Mouse (Mus musculus) hindbrain, embryonic 11.5 days (tissue): ENCODE measurements around the gene Klhl7. TPM values are rescaled to one million over a fixed set of nuclear protein-coding genes. Genes with fewer than 3 reads are reported as not detected.

Experiments
- ATAC-seq: fragments of 200-750 bp; cut with Nextera tagmentation; 2 replicates; pipeline ENCODE4 v1.8.0; 2017; ENCODE audit warnings: mild to moderate bottlenecking, moderate TSS enrichment, moderate library complexity; ENCODE audit not compliant: low FRiP score
- DNase-seq: peaks from one replicate; pipeline ENCODE4 v3.0.0-alpha.2; 2015; ENCODE audit warnings: low spot score
- H3K27ac ChIP-seq: fragments of 300-500 bp; sonication (generic); 2 replicates; pipeline ENCODE4 v1.5.1; 2014; ENCODE audit warnings: mild to moderate bottlenecking, low read depth, low read length
- H3K27me3 ChIP-seq: fragments of 300-500 bp; sonication (generic); 2 replicates; pipeline ENCODE4 v1.6.1; 2014; ENCODE audit warnings: mild to moderate bottlenecking, low read length, moderate library complexity, mixed read lengths; ENCODE audit not compliant: control insufficient read depth, insufficient read depth
- H3K36me3 ChIP-seq: fragments of 300-500 bp; sonication (generic); 2 replicates; pipeline ENCODE4 v1.6.1; 2014; ENCODE audit warnings: mild to moderate bottlenecking, low read length, moderate library complexity, mixed read lengths; ENCODE audit not compliant: control insufficient read depth, insufficient read depth
- H3K4me1 ChIP-seq: fragments of 300-500 bp; sonication (generic); replicated peaks from 2 replicates; pipeline ENCODE4 v1.6.1; 2014; ENCODE audit warnings: low read length, mixed read lengths; ENCODE audit not compliant: control insufficient read depth, insufficient read depth
- H3K4me2 ChIP-seq: fragments of 300-500 bp; sonication (generic); replicated peaks from 2 replicates; pipeline ENCODE4 v1.6.1; 2014; ENCODE audit warnings: mild to moderate bottlenecking, low read depth, low read length
- H3K4me3 ChIP-seq: fragments of 300-500 bp; sonication (generic); 2 replicates; pipeline ENCODE4 v1.5.1; 2014; ENCODE audit warnings: low read depth, low read length
- H3K9ac ChIP-seq: fragments of 300-500 bp; sonication (generic); 2 replicates; pipeline ENCODE4 v1.6.1; 2014; ENCODE audit warnings: low read depth, low read length
- H3K9me3 ChIP-seq: fragments of 300-500 bp; sonication (generic); 2 replicates; pipeline ENCODE4 v1.6.1; 2016; ENCODE audit warnings: low read length; ENCODE audit not compliant: control insufficient read depth
- WGBS: fragments of 180-500 bp; shearing (Covaris S2); extraction: QIAGEN DNeasy Blood & Tissue Kit; methylation state at CpG from one replicate; pipeline ENCODE4 v1.1.7; 2014; 5-methylcytosine and 5-hydroxymethylcytosine counted together
- polyA plus RNA-seq: library from polyadenylated mRNA; unstranded; fragments of >200 nt; fragmentation: Nextera tagmentation; extraction: Ambion mirVana; gene quantifications from 2 replicates; pipeline ENCODE4 v1.2.1, GENCODE M21; 2014

Klhl7 gene
- polyA plus RNA-seq, 1 experiment from 2014 or later: 95.6 TPM

DNA sequence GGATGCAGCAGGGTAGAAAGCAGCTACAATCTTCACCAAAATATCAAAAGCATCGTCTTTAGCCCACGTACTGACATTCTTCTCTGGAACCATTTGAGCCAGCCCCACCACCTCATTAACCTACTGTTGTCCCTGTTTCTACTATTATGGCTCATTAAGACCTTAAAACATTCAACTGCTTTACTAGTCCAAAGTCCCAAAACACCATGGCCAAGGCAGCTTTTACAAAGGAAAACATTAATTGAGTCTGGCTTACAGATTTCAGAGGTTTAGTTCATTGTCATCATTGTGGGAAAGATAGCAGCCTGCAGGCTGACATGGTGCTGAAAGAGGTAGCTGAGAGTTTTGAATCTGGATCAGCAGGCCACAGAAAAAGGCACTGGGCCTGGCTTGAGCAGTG, 3.4 kb downstream of the Klhl7 start:
- no peak overlapping the region for H3K4me3 ChIP-seq
- H3K9me3 ChIP-seq: no peaks in the 10 kb centered on the region
- WGBS: 67% methylated on average over 2 of the region's 2 CpGs
- DNase-seq (no peak), ATAC-seq (no peak)
- H3K4me1 ChIP-seq: no peaks in the 10 kb centered on the region
- H3K27me3 ChIP-seq: no peaks in the 10 kb centered on the region
- no peak overlapping the region for H3K9ac ChIP-seq
- no peak overlapping the region for H3K4me2 ChIP-seq
- no peak overlapping the region for H3K27ac ChIP-seq
- H3K36me3 ChIP-seq: no peaks in the 10 kb centered on the region

GRCm38 (mm10) chr5:24107071-24107739, 6.8 kb downstream of the Klhl7 start:
- WGBS: 92% methylated on average over 7 of the region's 7 CpGs
- no peak overlapping the region for H3K9ac ChIP-seq
- H3K27ac ChIP-seq: no peak overlapping the region
- no peaks in the 10 kb centered on the region for H3K36me3 ChIP-seq
- H3K4me3 ChIP-seq: no peak overlapping the region
- H3K4me2 ChIP-seq: no peak overlapping the region
- no peaks in the 10 kb centered on the region for H3K4me1 ChIP-seq
- H3K9me3 ChIP-seq: no peaks in the 10 kb centered on the region
- ATAC-seq (no peak), DNase-seq (no peak)
- no peaks in the 10 kb centered on the region for H3K27me3 ChIP-seq

DNA sequence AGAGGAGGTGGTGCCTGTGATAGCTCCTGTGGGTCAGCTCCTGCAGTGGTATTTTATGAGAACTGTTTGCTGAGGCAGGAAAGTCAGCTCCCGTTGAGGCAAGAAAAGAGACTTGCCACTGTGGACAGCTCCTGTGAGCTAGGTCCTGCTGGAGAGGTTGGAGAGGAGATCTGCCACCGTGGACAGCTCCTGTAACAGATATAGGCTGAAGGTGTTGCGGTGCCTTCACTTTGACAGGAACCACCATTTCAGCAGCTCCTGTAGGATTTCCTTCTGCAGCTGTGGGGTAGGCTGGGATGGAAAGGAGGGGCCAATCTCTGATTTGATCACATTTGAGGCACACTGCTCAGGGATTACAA, 7.3 kb downstream of the Klhl7 start:
- H3K4me1 ChIP-seq: no peaks in the 10 kb centered on the region
- no peaks in the 10 kb centered on the region for H3K9me3 ChIP-seq
- 87% methylated on average over 3 of the region's 3 CpGs for WGBS
- H3K4me2 ChIP-seq: no peak overlapping the region
- no peak for DNase-seq
- no peak overlapping the region for H3K9ac ChIP-seq
- no peak overlapping the region for H3K27ac ChIP-seq
- H3K27me3 ChIP-seq: no peaks in the 10 kb centered on the region
- no peaks in the 10 kb centered on the region for H3K36me3 ChIP-seq
- no peak overlapping the region for H3K4me3 ChIP-seq
- ATAC-seq: no peak

DNA sequence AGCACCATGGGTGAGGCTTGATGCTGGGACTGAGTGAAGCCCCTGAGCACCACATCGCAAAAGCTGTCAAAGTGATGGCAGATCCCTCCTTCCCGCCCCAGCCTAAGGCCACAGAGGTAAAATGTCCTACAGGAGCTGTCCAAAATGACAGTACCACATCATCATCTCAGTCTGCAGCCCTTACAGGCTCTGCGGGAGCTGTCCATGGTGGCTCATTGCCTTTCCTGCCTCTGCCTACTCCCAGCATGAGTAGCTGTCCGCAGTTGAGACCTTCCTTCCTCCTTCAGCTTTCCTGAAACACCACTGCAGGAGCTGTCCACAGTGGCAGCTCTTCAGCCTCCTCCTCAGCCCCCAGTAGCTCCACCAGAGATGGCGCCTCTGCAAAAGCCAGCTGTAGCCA, 9.7 kb downstream of the Klhl7 start:
- DNase-seq (no peak), ATAC-seq (no peak)
- H3K9me3 ChIP-seq: no peaks in the 10 kb centered on the region
- H3K27me3 ChIP-seq: no peaks in the 10 kb centered on the region
- H3K27ac ChIP-seq: no peak overlapping the region
- no peaks in the 10 kb centered on the region for H3K4me1 ChIP-seq
- H3K36me3 ChIP-seq: no peaks in the 10 kb centered on the region
- no peak overlapping the region for H3K4me3 ChIP-seq
- H3K9ac ChIP-seq: no peak overlapping the region
- 85% methylated on average over 5 of the region's 5 CpGs for WGBS
- H3K4me2 ChIP-seq: no peak overlapping the region

- Histone ChIP-seq H3K4me1 (no peaks in the 10 kb centered on the region), H3K27me3 (no peaks in the 10 kb centered on the region), H3K4me3 (no peak overlapping the region), H3K4me2 (no peak overlapping the region), H3K9ac (no peak overlapping the region), H3K27ac (no peak overlapping the region), H3K36me3 (no peaks in the 10 kb centered on the region), H3K9me3 (no peaks in the 10 kb centered on the region)
- ATAC-seq (no peak), DNase-seq (no peak)
- 85% methylated on average over 12 of the region's 12 CpGs for WGBS
Observed at GRCm38 (mm10) chr5:24112116-24112903, 11.9 kb downstream of the Klhl7 start.

GRCm38 (mm10) chr5:24122221-24122620, 21.8 kb downstream of the Klhl7 start:
- Histone ChIP-seq H3K4me1 (peaks cover 5% of the 10 kb centered on the region; the same call in 1 of the 2 replicates), H3K9ac (no peak overlapping the region), H3K36me3 (no peaks in the 10 kb centered on the region), H3K27ac (no peak overlapping the region), H3K4me3 (no peak overlapping the region), H3K9me3 (no peaks in the 10 kb centered on the region), H3K4me2 (no peak overlapping the region), H3K27me3 (no peaks in the 10 kb centered on the region)
- DNase-seq (no peak), ATAC-seq (no peak)
- WGBS: 91% methylated on average over 2 of the region's 2 CpGs

- ATAC-seq: peak; percentile 75
- H3K4me1 ChIP-seq: peaks cover 5% of the 10 kb centered on the region; the same call in 1 of the 2 replicates
- peak; percentile 33 for DNase-seq
- H3K4me3 ChIP-seq: no peak overlapping the region
- WGBS: 72% methylated on average over 1 of the region's 1 CpGs
- H3K27me3 ChIP-seq: no peaks in the 10 kb centered on the region
- no peak overlapping the region for H3K9ac ChIP-seq
- H3K27ac ChIP-seq: peak overlapping the region; percentile 84
- no peak overlapping the region for H3K4me2 ChIP-seq
- H3K9me3 ChIP-seq: no peaks in the 10 kb centered on the region
- no peaks in the 10 kb centered on the region for H3K36me3 ChIP-seq
Observed at GRCm38 (mm10) chr5:24124175-24124574, 23.8 kb downstream of the Klhl7 start.

GRCm38 (mm10) chr5:24124579-24125276, 24.3 kb downstream of the Klhl7 start:
- no peaks in the 10 kb centered on the region for H3K36me3 ChIP-seq
- H3K27ac ChIP-seq: peak overlapping the region; percentile 84
- no peaks in the 10 kb centered on the region for H3K9me3 ChIP-seq
- DNase-seq: no peak
- H3K4me2 ChIP-seq: no peak overlapping the region
- no peak overlapping the region for H3K9ac ChIP-seq
- no peak overlapping the region for H3K4me3 ChIP-seq
- H3K27me3 ChIP-seq: no peaks in the 10 kb centered on the region
- 50% methylated on average over 3 of the region's 3 CpGs for WGBS
- peaks cover 5% of the 10 kb centered on the region; the same call in 1 of the 2 replicates for H3K4me1 ChIP-seq
- ATAC-seq: peak; percentile 35; the same call in 1 of the 2 replicates
